Mouse (Mus musculus): ENCODE results near the gene Nxpe4.
"Not testable (repeated sequence)": the region's sequence is repeated elsewhere in the genome, so short reads cannot be mapped to it uniquely, and the experiment has no call there.

The Nxpe4 gene

GRCm38 (mm10) chr9:48240431-48240830 is 78.6 kb downstream of the Nxpe4 start:
- DNase-seq (ENCODE audit: low spot score), result no peak

DNA sequence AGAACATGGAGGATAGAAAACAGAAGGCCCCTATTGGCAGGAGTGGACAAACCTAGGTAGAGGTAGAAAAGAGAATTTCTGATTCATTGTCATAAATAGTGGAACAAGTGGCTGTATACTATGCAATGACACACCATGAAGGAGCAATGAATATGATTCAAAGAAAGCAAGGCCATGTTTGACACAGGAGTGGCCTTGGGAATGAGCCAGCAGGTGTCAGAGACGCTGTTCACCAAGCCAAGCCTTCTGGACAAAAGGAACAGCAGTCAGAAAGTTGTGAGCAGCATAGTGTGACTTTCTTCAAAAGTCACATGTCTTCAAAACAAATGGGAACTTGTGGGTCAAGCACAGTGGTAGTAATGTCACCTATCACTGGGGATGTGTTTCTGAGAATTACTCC is 80.0 kb downstream of the Nxpe4 start:
- DNase-seq (ENCODE audit: low spot score), result no peak

GRCm38 (mm10) chr9:48242756-48243155 is 80.9 kb downstream of the Nxpe4 start:
- no peak for DNase-seq (ENCODE audit: low spot score)

GRCm38 (mm10) chr9:48244175-48244574 is 82.4 kb downstream of the Nxpe4 start:
- DNase-seq (ENCODE audit: low spot score), result no peak

- no peak for DNase-seq (ENCODE audit: low spot score)
These were observed 83.7 kb downstream of the Nxpe4 start for GRCm38 (mm10) chr9:48245525-48245924.

DNA sequence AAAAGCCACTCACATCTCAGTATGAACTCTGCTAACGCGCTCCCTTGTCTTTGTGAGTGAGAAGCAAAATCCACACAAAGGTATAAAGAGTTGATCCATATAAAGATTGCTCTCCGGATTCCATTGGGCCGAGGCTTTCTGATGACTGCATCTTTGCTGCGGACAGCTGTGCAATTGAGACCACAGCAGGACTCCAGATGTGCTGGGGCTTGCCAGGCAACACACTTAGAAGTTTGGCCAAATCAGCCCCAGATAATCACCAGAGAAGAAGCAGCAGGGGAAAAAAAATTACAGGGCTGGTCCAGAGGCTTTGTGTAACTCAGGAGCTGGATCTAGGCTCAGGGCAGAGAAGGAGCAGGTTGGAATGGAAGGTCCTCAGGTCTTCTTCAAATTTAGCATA is 85.5 kb downstream of the Nxpe4 start:
- no peak for DNase-seq (ENCODE audit: low spot score)

DNA sequence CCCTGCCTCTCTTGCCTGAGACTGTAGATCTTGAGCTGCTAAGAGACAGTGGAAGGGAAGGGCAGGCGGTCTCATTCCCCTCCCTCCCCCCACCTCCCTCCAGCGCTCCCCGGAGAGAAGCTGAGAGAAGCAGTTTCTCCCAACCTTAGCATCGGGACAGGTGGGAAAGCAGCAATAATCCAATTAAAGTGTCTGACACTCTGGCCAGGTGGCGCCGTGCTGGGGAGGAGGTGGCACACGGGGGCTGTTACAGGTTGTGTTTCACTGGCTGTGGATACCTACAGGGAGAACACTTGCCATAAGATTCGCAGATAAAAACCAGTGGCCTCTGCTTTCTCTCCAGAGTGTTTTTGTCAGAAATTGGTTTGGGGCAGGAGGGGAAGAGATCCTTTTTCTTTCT is 90.4 kb downstream of the Nxpe4 start:
- DNase-seq (ENCODE audit: low spot score), result no peak

- no peak for DNase-seq (ENCODE audit: low spot score)
These were observed 95.2 kb downstream of the Nxpe4 start for GRCm38 (mm10) chr9:48257001-48257400.

DNA sequence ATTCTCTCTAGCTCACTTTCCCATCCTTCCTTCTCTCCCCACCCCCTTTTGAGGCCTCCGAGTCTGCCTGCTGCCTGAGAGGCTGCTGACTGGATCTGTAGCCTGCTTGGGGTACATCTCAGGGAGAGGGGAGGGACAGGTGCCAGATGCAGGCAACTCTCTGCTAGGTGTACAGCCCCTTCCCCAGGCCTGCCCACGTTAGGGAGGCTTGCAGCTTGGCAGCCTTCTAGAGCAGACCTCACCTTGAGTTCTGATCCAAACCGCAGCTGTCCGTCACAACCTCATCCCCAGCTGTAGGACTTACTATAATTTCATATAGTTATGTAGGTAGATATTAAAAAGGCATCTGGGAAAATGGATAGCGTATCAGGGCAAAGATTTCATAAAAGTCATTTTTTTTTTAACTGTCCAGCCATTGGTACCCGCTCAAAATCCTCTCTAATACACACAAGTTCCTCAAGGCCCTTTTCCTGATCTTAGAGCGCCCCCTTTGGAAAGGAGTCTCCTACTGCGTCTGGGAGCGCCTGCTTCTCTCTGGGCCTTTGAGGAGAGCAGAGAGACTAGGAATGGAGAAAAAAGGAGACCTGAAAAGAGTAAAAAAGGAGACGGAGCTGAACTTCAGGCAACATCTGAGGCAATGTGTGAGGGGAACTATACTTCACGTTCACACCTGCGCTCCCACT is 96.1 kb downstream of the Nxpe4 start:
- peak; percentile 90 for DNase-seq (ENCODE audit: low spot score)

GRCm38 (mm10) chr9:48264616-48265015 is 102.8 kb downstream of the Nxpe4 start:
- no peak for DNase-seq (ENCODE audit: low spot score)

- DNase-seq (ENCODE audit: low spot score), result no peak
These were observed 103.7 kb downstream of the Nxpe4 start for GRCm38 (mm10) chr9:48265491-48265890.

DNA sequence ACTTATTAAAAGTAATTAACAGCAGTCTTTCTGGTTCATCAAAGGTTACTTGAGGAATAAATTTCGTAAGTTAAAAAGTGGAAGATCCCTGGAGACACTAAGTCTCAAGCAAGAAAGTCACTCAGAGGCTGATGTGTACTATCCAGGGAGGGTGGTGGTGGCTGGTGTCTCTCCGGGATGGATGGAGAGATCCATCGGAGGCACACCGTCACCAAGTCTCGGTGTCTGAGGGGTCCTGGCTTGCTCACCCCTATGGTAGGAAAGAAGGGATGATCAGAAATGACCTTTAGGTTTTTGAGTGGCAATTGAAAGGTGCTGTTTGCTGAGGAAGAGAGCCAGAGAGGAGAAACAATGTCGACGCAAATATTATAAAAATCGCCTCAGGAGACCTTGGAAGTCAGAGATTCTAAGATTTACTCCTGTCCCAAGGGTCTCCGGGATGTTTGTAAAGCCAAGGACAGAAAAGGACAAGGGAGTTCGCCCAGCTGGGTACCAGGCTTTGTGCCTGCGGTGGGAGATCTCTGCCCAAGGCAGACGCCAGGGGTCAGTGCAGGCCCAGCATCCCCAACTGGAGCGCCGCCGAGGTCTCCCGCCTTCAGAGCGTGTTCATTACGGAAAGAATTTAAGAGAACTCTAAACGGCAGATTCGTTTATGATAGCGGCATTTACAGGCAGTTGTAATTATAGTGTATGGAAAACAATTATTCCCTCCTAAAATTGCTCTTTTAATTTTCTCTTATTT is 104.6 kb downstream of the Nxpe4 start:
- DNase-seq (ENCODE audit: low spot score), result peak; percentile 89

GRCm38 (mm10) chr9:48267028-48267441 is 105.2 kb downstream of the Nxpe4 start:
- peak; percentile 79 for DNase-seq (ENCODE audit: low spot score)

- no peak for DNase-seq (ENCODE audit: low spot score)
These were observed 106.1 kb downstream of the Nxpe4 start for GRCm38 (mm10) chr9:48267960-48268359.

DNA sequence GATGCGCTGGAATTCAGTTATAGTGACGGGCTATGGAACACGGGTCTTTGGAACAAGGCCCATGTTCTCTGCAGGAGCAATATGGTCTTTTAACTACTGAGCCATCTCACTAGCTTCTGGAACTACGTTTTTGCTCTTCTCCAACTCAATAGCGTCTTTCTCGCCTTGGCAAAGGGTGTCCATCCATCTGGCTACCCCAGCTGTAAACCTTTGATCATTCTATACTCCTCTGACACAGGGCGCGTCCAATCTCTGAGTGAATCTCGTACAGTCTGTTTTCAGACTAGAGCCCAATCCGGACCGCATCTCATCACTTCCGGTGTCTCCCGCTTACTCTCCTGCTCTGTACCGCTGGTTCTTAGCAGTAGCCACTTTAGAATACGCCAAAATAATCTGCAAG is 115.0 kb downstream of the Nxpe4 start:
- no peak for DNase-seq (ENCODE audit: low spot score)

DNA sequence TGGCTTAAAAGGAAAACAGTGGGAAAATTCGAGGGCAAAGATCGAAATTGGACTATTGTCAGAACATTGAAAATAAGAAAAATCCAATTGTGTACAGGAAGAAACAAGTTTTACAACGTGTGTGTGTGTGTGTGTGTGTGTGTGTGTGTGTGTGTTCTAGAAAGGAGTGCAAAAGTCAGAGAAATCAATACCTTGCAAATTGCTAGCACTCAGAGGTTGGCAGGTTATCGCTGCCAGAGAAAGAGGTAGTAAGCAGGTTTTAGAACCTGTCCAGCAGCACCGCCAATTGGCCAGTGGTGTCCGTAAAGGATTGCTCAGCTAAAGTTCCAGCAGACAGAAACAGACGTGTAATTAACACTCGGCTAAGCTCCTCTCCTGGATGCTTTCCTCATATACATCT is 122.4 kb downstream of the Nxpe4 start:
- DNase-seq (ENCODE audit: low spot score), result no peak

GRCm38 (mm10) chr9:48290281-48290680 is 128.5 kb downstream of the Nxpe4 start:
- no peak for DNase-seq (ENCODE audit: low spot score)

- no peak for DNase-seq (ENCODE audit: low spot score)
These were observed 132.9 kb downstream of the Nxpe4 start for GRCm38 (mm10) chr9:48294754-48295153.

DNA sequence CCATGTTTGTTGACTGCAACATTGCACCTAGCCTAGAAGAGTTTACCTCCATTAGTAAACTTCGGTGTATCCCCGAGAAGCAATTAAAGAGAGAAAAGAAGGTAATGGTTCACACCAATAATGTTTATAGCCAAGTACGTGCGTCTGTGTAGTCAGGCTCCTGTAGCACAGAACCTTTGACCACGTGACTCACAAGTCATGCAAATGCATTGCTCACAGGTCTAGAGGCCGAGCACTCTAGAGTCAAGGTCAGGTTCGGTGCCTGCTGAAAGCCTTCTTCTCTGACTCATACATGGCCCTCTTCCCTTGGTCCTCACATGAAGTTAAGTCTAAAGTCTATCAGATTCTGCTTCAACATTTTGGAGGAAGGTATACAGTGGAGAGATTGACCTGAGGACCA is 137.2 kb downstream of the Nxpe4 start:
- no peak for DNase-seq (ENCODE audit: low spot score)

DNA sequence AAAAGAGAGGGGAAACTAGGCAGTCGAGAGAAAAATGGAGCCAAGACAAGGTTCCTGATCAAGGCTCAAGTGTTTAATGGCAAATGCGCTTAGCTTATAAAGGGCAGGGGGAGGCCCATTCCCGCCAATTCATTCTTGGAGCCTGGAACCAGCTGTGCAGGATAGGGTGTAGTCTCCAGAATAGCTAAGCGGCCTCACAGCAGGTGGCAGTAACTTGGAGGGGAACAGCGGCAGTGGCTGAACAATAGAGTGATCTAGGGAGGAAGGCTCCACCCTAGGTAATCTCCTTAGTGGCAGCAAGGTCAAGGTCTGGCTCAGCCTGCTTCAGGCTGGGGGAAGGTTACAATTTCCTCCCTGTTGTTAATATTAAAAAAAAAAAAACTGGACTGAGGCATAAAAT is 141.7 kb downstream of the Nxpe4 start:
- not testable (repeated sequence) for DNase-seq (ENCODE audit: low spot score)

DNA sequence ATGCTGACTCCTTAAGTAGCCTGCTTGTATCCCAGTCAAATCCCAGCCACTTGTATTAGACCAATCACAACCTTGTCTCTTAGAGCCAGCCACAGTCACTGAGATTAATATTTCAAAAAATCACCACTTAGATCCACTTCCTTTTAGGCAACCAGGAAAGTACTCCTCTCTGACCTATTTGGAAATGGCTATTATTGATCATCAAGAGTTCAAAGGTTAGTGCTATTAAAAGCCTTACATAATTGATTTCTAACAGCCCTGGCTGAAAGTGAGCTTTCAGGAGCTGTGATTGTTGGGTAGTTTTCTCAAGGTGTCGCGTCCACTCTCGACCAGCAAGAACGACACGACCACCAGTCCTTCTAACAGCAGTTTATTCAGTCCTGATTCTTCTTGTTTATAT is 149.4 kb downstream of the Nxpe4 start:
- no peak for DNase-seq (ENCODE audit: low spot score)

GRCm38 (mm10) chr9:48314194-48314593 is 152.4 kb downstream of the Nxpe4 start:
- peak; percentile 46 for DNase-seq (ENCODE audit: low spot score)

DNA sequence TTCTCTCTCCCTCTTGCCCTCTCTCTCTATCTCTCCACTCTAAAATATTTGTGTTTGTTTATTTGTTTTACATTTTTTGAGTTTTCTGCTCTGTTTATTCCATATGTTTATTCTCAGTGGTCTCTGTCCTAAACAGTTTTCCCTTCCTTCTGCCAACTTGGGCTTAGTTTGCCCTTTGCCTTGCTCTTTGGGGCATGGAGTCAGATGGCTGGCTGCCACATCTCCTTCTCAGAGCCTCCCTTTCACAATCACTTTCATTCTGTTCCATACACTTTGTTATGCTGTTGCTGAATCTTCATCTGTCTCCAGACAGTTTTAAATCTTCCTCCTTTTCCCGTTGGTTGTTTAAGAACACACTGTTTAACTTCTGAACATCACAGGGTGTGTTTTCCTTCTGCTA is 154.0 kb downstream of the Nxpe4 start:
- no peak for DNase-seq (ENCODE audit: low spot score)

- DNase-seq (ENCODE audit: low spot score), result no peak
These were observed 164.5 kb downstream of the Nxpe4 start for GRCm38 (mm10) chr9:48326338-48326737.

Measured in embryo, embryonic 10.5 days (tissue).